Comparison of ENCODE assay signal across 32 mouse cellular contexts in the genomic region with DNA sequence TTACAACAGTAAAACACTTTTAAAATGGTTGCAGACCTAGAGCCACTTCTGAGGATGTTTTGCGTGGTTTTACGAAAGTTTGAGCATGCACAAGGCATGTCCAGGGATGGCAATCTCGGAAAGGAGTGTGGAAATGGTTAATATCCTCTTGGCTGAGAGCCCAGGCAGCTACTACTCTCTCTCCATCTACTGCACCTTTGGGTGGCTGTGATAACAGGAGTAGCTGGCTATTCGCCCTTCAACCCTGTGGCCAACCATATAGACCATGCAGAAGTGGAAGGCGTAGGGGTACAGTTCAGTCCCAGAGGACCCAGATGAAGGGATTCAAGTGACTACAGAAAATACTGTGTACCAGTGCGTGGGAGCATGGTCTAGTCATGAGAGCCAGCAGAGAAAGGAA.
"Had no signal": no experiment of that assay in that cellular context is flagged by ENCODE, and none has a peak within 500 bp of the region (broad histone marks: within the 10 kb centered on the region; RNA-seq: fewer than 3 reads in every experiment).

No protein-coding gene starts in this region.

- DNase-seq: heart, postnatal 14 days; heart, postnatal 4 days; kidney, adult 11 months; kidney, adult 18-20 months; kidney, adult 2 months; kidney, adult 8-10 months; kidney, adult 9 months; kidney, postnatal 10 days; kidney, postnatal 14 days; kidney, postnatal 25 days; kidney, postnatal 36 days; kidney, postnatal 4 days; layer of hippocampus, adult 9-11 months; layer of hippocampus, postnatal 36 days had no signal

- H3K27ac ChIP-seq: heart, embryonic 13.5 days; heart, embryonic 15.5 days; hindbrain, embryonic 10.5 days; hindbrain, embryonic 12.5 days; hindbrain, embryonic 13.5 days; hindbrain, embryonic 14.5 days; hindbrain, embryonic 15.5 days; hindbrain, postnatal 0 days; intestine, embryonic 15.5 days; kidney, embryonic 15.5 days; kidney, postnatal 0 days; layer of hippocampus, adult 2 months; left cerebral cortex, adult 2 months had no signal

- H3K4me2 ChIP-seq: heart, embryonic 12.5 days; heart, embryonic 13.5 days; heart, embryonic 15.5 days; hindbrain, embryonic 12.5 days; hindbrain, embryonic 13.5 days; hindbrain, embryonic 14.5 days; hindbrain, embryonic 15.5 days; intestine, embryonic 15.5 days; kidney, embryonic 15.5 days had no signal

- H3K9me3 ChIP-seq: heart, embryonic 12.5 days; heart, embryonic 13.5 days; heart, embryonic 15.5 days; hindbrain, embryonic 10.5 days; hindbrain, embryonic 12.5 days; hindbrain, embryonic 13.5 days; hindbrain, embryonic 15.5 days; intestine, embryonic 15.5 days; kidney, embryonic 15.5 days had no signal

- H3K9ac ChIP-seq: heart, embryonic 12.5 days; heart, embryonic 13.5 days; heart, embryonic 15.5 days; hindbrain, embryonic 12.5 days; hindbrain, embryonic 13.5 days; hindbrain, embryonic 14.5 days; hindbrain, embryonic 15.5 days; intestine, embryonic 15.5 days; kidney, embryonic 15.5 days had no signal

- H3K4me3 ChIP-seq: heart, embryonic 12.5 days; heart, embryonic 13.5 days; heart, embryonic 15.5 days; hindbrain, embryonic 10.5 days; hindbrain, embryonic 12.5 days; hindbrain, embryonic 13.5 days; hindbrain, embryonic 15.5 days; intestine, embryonic 15.5 days; kidney, embryonic 15.5 days; layer of hippocampus, adult 2 months; left cerebral cortex, adult 2 months had no signal

- H3K27me3 ChIP-seq: hindbrain, embryonic 12.5 days; hindbrain, embryonic 13.5 days; hindbrain, embryonic 15.5 days; intestine, embryonic 15.5 days had no signal

- H3K36me3 ChIP-seq: heart, embryonic 12.5 days; heart, embryonic 13.5 days; heart, embryonic 15.5 days; hindbrain, embryonic 12.5 days; hindbrain, embryonic 13.5 days; hindbrain, embryonic 15.5 days; intestine, embryonic 15.5 days; kidney, embryonic 15.5 days had no signal

- H3K4me1 ChIP-seq: heart, embryonic 12.5 days; hindbrain, embryonic 12.5 days; hindbrain, embryonic 15.5 days; intestine, embryonic 15.5 days; kidney, embryonic 15.5 days had no signal

- ATAC-seq: hindbrain, embryonic 16.5 days; hindbrain, postnatal 0 days; inflammation-experienced regulatory T-cells, adult 6 months; intestine, embryonic 15.5 days; intestine, embryonic 16.5 days; intestine, postnatal 0 days had no signal
